Mouse (Mus musculus): Measurements from ENCODE around the gene Yars2. TPM values are rescaled to one million over a fixed set of nuclear protein-coding genes. Genes with fewer than 3 reads are reported as not detected.

Gene Yars2
- polyA plus RNA-seq, 1 experiment from 2014 or later, result 29.3 TPM

Other genes with a start within 250 kb of the Yars2 start
- 11.9 and 12.9 TPM in 2 replicates for gene Pkp2, start 89.6 kb upstream of the Yars2 start, polyA plus RNA-seq (2015; fragmentation: Nextera tagmentation; extraction: Ambion mirVana)
- gene Dnm1l, start 56.0 kb downstream of the Yars2 start, polyA plus RNA-seq (2015; fragmentation: Nextera tagmentation; extraction: Ambion mirVana), result 52.5 and 54.7 TPM in 2 replicates